Mouse (Mus musculus): Measurements from ENCODE around the gene Itpk1.
A peak's percentile ranks its signal among the peaks of the same experiment; 100 is the strongest.

Gene Itpk1

DNA sequence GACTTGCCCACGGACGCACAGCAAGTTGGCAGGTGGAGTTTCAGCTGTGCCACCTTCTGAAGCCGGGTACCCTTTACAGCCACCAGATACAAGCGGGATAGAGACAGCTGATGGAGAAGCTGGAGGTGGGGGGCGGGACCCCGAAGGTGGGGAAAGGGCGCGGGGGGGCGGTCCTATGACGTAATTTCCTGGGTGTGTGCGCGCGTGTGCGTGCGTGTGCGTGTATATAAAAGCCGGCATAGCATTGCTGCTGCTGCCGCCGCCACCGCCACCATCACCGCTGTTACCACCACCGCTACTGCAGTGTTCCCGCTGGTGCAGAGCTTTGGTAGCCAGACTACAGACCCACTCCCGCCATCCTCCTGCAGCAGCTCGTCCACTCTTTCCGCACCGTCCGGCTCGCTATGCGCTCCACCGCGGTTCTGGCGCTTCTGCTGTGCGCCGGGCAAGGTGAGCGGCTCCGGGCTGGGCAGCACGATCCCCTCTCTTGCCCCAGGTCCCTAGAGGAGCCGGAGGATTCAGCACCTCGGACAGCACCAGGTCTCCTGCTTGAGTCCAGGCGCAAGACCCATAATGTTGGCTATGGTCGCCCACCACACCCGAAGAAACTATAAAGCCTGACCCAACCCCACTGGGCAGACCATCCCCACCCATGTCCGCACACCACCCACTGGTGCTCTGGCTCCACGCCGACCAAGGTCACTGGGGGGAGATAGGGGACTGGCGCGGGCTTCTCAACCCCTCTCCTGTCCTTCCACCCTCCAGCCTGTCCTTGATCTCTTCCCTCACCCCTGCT lies 149.8 kb downstream of the Itpk1 start, which contains the start of gene Chga:
Chga (plus strand) TSS at position 249 of the 796 bp plus-strand sequence.
- DNase-seq (ENCODE audit: low spot score in 2 of 2): peak; percentile 49 to 82

DNA sequence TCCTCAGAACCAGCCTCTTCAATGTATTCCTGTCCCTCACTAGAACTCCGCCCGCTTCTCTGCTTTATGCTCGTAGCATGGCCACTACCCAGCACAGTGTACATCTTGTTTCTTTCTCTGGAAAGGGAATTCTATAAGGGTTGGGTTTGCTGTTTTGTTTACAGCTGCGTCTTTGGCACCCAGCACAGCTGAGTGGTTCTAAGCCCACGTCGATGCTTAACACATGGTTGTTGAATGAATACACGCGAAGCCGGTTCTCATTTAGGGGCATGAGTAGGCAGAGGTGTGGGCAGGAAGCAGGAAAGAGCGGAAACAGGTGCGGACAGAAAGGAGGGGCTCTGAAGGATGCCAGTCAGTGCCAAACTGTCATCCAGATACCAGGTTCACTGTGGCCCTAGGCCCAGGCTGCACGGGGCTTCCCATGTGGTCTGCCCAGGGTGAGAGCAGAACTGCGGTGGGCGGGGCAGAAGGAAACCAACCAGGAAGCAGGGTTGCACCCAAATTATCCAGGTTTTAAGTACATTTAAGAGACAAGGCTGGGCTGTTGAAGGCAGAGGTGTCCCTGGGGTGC lies 150.9 kb downstream of the Itpk1 start:
- DNase-seq (ENCODE audit: low spot score in 2 of 2): no peak

DNA sequence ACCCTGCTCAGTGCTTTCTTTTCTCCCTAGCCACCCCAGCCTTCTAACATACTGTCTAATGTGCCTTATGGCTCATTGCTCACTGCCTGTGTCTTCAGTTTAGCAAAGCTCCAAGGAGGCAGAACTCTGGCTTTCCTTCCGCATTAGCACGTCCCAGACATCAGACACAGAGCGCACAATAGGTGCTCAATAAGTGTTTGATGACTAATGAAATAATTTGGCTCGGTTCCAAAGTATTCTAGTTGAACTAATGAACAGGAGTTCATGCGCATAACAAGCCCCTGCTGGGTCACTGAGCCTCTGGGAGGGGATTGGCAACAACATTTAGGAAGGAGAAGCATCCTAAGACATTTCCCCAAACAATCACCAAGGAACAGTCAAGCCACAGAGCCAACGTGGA lies 152.7 kb downstream of the Itpk1 start:
- DNase-seq (ENCODE audit: low spot score in 2 of 2): no peak

DNA sequence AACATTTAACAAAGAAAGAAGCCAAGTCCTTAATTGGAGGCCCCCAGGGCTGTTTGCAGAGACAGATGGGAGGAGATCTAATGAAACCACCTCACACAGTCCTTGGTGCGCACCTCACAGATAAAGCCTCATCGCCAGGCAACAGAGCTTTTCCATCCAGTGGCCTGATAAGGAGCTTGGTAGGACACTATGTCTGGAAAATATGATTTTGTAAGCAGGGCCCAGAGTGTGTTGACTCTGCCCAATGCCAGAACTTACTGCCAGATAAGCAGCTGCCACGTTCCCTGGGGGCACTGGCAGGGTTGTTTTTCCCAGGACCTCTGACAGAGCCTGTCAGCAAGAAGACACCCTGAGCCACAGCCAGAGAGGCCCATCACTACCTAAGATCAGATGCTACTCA lies 153.5 kb downstream of the Itpk1 start:
- DNase-seq (ENCODE audit: low spot score in 2 of 2): no peak

DNA sequence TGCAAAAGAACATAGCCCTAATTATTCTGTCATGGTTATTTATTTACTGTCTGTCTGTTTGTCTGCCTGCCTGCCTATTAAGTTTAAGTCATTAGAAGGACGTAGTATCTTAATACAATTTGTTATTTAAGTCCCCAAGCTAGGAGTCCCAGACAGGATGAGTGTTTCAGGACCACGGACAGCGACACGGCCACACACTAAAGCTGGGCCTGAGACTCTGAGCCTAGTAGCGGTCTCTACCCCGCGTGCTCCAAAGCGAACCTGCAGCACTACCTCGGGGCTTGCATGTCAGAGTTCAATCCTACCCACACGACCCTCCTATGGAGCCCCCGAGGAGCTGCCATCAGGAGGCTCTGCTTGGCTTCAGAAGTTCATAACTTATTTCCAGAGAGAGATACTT lies 154.2 kb downstream of the Itpk1 start:
- DNase-seq (ENCODE audit: low spot score in 2 of 2): peak; percentile 51 to 86

DNA sequence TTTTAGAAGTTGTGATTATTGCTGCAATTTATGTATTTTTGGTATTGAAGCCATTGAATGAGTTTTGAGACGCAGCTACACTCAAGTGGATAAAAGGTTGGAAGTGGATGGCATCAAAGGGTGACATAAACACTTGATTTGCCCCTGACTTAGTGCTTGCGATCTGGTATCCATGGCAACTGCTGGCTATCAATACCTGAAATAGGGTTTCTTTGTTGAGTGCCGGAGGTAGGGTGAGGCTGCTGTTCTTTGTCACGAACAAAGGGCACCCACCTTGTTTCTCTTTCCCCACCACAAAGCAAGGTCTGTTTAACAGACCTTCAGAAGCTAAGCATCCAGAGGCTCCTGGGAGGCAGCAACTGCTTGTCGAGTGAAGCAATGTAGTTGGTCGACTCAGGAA lies 159.6 kb downstream of the Itpk1 start:
- DNase-seq (ENCODE audit: low spot score in 2 of 2): no peak

DNA sequence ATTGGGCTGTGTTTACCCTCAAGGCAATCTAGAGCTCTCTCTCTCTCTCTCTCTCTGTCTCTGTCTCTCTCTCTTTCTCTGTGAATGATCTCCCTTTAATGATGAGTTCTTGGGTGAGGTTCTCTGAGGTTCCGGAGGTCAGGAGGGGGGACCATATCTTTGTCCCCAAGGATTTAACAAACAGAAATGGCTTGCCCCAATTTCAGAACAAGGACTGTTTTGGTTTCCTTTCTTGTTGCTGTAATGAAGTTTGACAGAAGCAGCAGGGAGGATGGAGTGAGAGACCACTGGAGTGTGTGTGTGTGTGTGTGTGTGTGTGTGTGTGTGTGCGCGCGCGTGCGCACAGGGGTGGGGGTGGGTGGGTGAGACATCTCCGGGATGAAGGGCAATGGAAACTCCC lies 163.6 kb downstream of the Itpk1 start:
- no peak for DNase-seq (ENCODE audit: low spot score in 2 of 2)

DNA sequence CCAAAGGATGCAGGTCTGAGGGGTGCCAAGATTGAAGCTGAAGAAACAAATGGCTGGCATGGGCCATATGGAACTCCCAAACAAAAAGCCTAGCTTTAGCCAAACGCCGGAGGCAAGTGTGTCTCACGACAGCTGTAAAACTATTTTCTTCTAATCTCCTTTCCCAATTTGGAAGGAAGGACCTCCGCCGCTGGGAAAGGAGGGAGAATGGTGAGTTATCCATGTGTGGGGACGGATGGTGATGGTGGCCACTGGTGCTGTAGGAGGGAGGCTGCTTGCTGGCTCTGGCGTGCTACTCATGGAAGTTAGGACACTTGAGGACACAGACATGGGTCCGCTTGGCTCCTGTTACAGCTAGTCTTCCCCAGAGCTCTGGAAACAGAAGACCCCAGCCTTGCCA lies 164.5 kb downstream of the Itpk1 start:
- DNase-seq (ENCODE audit: low spot score in 2 of 2): no peak

DNA sequence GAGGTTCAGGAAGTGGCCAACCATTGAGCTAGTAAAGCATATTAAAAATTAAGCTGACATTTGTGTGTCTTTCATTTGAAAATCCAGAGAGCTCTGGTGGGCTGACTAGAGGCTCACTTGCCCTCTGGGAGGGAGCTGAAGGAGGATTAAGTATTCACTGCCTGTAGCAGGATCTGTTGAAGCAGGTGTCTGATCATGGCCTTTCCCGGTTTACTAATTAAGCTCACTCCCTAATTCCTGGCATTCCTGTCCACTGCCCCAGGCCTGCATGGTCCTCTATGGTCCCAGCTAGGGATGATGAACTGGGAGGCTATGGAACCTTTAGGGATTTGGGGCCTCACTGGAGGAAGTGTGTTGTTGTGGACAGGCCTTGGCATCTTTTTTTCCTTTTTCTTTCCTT lies 168.9 kb downstream of the Itpk1 start:
- DNase-seq (ENCODE audit: low spot score in 2 of 2): no peak

DNA sequence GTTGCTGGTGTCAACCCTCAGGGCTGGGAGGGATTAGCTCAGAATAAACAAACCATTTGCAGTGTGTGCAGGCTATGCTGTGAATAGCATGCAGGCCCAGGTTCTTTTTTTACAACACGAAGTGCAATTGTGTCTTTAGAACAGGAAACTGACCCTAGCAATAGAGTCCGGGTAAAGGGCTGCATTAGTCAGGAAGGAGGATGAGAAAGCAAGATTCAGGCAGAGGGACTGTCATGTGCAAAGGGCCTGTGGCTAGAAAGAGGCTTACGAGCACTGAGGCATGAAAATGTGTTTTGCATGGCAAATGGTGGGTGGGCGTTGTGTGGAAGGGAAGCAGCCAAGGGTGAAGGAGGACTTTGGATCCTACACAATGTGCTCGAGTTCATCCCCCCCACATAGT lies 176.7 kb downstream of the Itpk1 start:
- DNase-seq (ENCODE audit: low spot score in 2 of 2): no peak

DNA sequence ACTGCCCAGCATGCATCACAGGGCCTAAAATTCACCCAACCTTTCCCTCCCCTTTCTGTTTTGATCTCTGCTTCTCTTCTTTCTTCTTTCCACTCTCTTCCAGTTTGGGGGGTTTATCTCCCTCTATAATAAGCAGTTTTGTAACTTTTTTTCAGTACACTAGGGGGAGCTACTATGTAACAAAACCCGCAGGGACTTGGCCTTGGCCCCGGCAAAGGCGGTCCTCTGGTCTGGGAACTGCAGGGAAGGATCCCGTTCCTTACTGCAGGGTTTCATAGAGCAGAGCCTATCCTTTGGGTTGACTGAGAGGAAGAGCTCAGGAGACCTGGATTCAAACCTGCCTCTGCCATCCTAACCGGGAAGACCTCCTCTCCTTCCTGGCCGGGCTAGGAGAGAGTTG lies 180.0 kb downstream of the Itpk1 start:
- peak in 1 of 2 experiments; percentile 22 for DNase-seq (ENCODE audit: low spot score in 2 of 2)

DNA sequence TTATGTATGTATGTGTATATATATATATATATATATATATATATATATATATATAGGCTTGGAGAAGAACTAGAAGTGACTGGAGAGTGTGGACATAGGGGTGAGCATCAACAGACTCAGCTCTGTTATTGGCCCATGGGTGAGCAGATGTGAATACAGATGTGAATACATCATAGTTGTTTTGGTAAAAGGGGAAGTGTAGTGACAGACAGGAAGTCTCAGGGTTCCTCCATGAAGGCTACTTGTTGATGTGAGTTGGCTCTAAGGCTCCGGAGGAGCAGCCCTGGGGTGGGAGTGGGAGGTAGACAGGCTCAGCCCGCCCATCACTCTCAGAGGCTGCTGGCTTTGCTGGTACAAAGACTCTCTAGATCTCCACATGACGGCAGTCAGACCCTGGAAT lies 180.5 kb downstream of the Itpk1 start:
- DNase-seq (ENCODE audit: low spot score in 2 of 2): no peak

DNA sequence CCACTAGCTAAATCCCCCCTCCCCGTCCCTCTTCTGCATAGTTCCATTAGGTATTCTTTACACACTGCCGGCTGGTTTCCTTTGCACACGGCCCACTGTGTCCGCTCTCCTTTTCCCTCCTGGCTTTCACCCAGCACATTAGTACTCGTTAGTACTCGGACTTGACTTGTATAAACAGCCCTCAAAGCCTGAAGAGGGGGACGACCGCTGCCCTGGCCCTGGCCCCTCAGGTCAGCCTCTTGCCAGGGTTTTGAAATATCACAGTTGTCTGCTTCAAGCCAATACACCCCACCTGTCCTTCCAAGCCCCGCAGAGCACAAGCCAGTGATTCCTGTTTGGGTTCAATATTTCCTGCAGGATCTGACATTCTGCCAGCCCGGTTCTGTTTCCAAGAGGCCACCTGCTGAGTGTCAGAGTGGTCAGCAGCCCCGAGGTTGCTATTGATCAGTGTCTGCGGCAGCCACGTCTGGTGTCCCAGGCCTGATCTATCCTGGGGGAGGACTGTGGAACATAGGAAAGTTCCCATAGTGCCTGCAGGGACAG lies 182.9 kb downstream of the Itpk1 start:
- DNase-seq (ENCODE audit: low spot score in 2 of 2): no peak

DNA sequence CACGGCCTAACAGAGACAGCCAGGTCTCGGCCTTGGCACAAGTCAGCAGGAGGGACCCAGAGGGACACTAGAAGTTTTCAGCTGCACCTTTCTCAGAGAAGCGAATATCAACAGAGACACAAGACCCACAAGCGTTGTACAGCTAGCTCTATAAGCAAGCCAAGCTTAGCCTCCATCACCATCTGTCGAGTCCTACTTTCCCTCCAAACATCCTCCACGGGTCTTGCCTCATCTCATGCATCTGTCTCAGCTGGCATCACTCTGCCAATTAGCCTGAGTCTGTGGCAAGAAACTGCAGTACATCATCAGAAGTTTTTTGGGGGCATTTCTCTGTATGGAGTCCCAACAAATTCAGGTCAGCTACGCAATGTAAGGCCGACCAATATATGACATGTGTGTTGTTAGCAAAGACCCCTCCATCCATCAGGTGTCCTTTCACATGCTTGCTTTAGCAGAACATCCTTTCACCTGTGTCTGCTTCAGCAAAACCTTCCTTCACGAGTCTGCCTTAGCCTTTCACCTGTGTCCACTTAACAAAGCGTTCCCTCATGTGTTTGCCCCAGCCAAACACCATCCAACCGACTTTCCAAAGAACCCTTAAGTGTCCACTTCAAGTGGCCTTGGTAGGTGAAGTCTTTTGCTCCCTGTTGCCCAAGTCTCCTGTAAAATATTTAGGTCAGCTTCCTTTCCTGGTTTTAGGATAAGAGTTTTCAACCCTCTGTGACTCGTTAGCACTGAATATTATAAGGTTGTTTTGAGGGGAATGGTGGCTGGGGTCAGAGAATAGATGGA lies 184.6 kb downstream of the Itpk1 start:
- no peak for DNase-seq (ENCODE audit: low spot score in 2 of 2)
